In genomic region chr1:177983024-177983450, GRCm38 (mm10) we compare ENCODE assay signal across 8 mouse cellular contexts. TPM values are rescaled to one million over a fixed set of nuclear protein-coding genes. Genes with fewer than 3 reads are reported as not detected.
DNase-seq lines count a peak whose midpoint lies in the region; ATAC-seq and TF ChIP-seq lines count a peak whose summit lies in the region.
"Not testable (repeated sequence)": the region's sequence is repeated elsewhere in the genome, so short reads cannot be mapped to it uniquely, and the experiment has no call there.

TSS of gene Catspere2 (plus strand) at chr1:177983423.

- not testable (repeated sequence) for H3K27me3 ChIP-seq in E14TG2a.4 (ENCODE audit: insufficient read depth, low read length); forebrain, embryonic 12.5 days; heart, postnatal 0 days (ENCODE audit: control insufficient read depth, insufficient read depth, low read length); liver, embryonic 16.5 days (ENCODE audit: control insufficient read depth, insufficient read depth, low read depth, low read length); neural tube, embryonic 13.5 days; testis, adult 2 months (ENCODE audit: control insufficient read depth, insufficient read depth, low read length)

- not testable (repeated sequence) for TF ChIP-seq EP300 in heart, postnatal 0 days (IDR thresholded peaks at IDR 0.05; ENCODE audit: low read depth)

- not testable (repeated sequence) for TF ChIP-seq POLR2A in testis, adult 2 months (IDR thresholded peaks at IDR 0.05; ENCODE audit: control insufficient read depth, low read depth, low read length)

- peak within 1 kb of the TSS; percentile 54; the same call in 1 of the 2 replicates for H3K9ac ChIP-seq in forebrain, embryonic 12.5 days
- 0 out of 2 replicates have a peak within 1 kb of the TSS, but pooled peaks have one; percentile 46 for H3K9ac ChIP-seq in heart, postnatal 0 days (replicated peaks; ENCODE audit: low read depth, low read length)
- peak within 1 kb of the TSS; percentile 50; the same call in 1 of the 2 replicates for H3K9ac ChIP-seq in liver, embryonic 16.5 days (ENCODE audit: low read depth, low read length)
- peak within 1 kb of the TSS; percentile 72 for H3K9ac ChIP-seq in neural tube, embryonic 13.5 days

- peak; percentile 64 for DNase-seq in c-Kit-positive CD71-positive TER-119-positive erythroid progenitor cells, embryonic 14.5 days (ENCODE audit: low spot score)
- peak; percentile 98 for DNase-seq in heart, postnatal 0 days (ENCODE audit: low spot score)
- DNase-seq in kidney, postnatal 4 days: peak; percentile 98 to 99

- H3K4me3 ChIP-seq in E14TG2a.4 (replicated peaks; ENCODE audit: low read length): peak within 1 kb of the TSS; percentile 80
- peak within 1 kb of the TSS; percentile 63 for H3K4me3 ChIP-seq in forebrain, embryonic 12.5 days (replicated peaks)
- H3K4me3 ChIP-seq in heart, postnatal 0 days (ENCODE audit: low read depth, low read length): peak within 1 kb of the TSS; percentile 69
- H3K4me3 ChIP-seq in liver, embryonic 16.5 days (ENCODE audit: low read depth, low read length): peak within 1 kb of the TSS; percentile 60
- H3K4me3 ChIP-seq in neural tube, embryonic 13.5 days: peak within 1 kb of the TSS; percentile 64
- H3K4me3 ChIP-seq in testis, adult 2 months (ENCODE audit: control insufficient read depth, low read depth, low read length): peak within 1 kb of the TSS; percentile 90

- H3K27ac ChIP-seq in forebrain, embryonic 12.5 days; liver, embryonic 16.5 days (ENCODE audit: low read length): not testable (repeated sequence)
- H3K27ac ChIP-seq in heart, postnatal 0 days (ENCODE audit: low read depth): peak within 1 kb of the TSS; percentile 65
- H3K27ac ChIP-seq in neural tube, embryonic 13.5 days (replicated peaks): 0 out of 2 replicates have a peak within 1 kb of the TSS, but pooled peaks have one; percentile 42
- H3K27ac ChIP-seq in testis, adult 2 months (ENCODE audit: control insufficient read depth, insufficient read depth, low read depth, low read length): peak within 1 kb of the TSS; percentile 84

- under 1% methylated on average over 21 of the region's 21 CpGs for WGBS in forebrain, embryonic 12.5 days
- under 1% methylated on average over 19 of the region's 21 CpGs for WGBS in heart, postnatal 0 days
- WGBS in liver, embryonic 16.5 days (ENCODE audit: insufficient replicate concordance): under 1% methylated on average over 21 of the region's 21 CpGs
- 1% methylated on average over 21 of the region's 21 CpGs for WGBS in neural tube, embryonic 13.5 days

- not testable (repeated sequence) for H3K36me3 ChIP-seq in E14TG2a.4 (ENCODE audit: insufficient read depth, low read length); forebrain, embryonic 12.5 days (replicated peaks); heart, postnatal 0 days (replicated peaks; ENCODE audit: control insufficient read depth, insufficient read depth, low read length); liver, embryonic 16.5 days (ENCODE audit: control insufficient read depth, insufficient read depth); neural tube, embryonic 13.5 days; testis, adult 2 months (ENCODE audit: control insufficient read depth, insufficient read depth, low read length)

- TF ChIP-seq CTCF in E14TG2a.4 (conservative IDR thresholded peaks at IDR 0.05; ENCODE audit: low read length); heart, postnatal 0 days (IDR thresholded peaks at IDR 0.05; ENCODE audit: low read depth); testis, adult 2 months (IDR thresholded peaks at IDR 0.05; ENCODE audit: control insufficient read depth, insufficient read depth, insufficient replicate concordance, low read depth, low read length): not testable (repeated sequence)

- H3K9me3 ChIP-seq in E14TG2a.4 (ENCODE audit: low read length): peaks cover 17% of the 10 kb centered on the region
- H3K9me3 ChIP-seq in forebrain, embryonic 12.5 days; heart, postnatal 0 days (replicated peaks; ENCODE audit: control insufficient read depth, low read length); liver, embryonic 16.5 days (replicated peaks; ENCODE audit: control insufficient read depth, low read length); neural tube, embryonic 13.5 days: not testable (repeated sequence)

- ATAC-seq in forebrain, embryonic 12.5 days (ENCODE audit: low FRiP score): peak; percentile 97
- peak; percentile 99 for ATAC-seq in heart, postnatal 0 days (ENCODE audit: insufficient read depth, low read depth)
- peak; percentile 95 for ATAC-seq in liver, embryonic 16.5 days (ENCODE audit: low read depth)
- ATAC-seq in neural tube, embryonic 13.5 days (ENCODE audit: low read depth): peak; percentile 99

- not testable (repeated sequence) for H3K4me1 ChIP-seq in E14TG2a.4 (replicated peaks; ENCODE audit: low read depth, low read length); forebrain, embryonic 12.5 days; heart, postnatal 0 days (ENCODE audit: control insufficient read depth, insufficient read depth); liver, embryonic 16.5 days (ENCODE audit: control insufficient read depth, low read depth, low read length); neural tube, embryonic 13.5 days (replicated peaks); testis, adult 2 months (ENCODE audit: control insufficient read depth, insufficient read depth, low read length)

- H3K4me2 ChIP-seq in forebrain, embryonic 12.5 days: peak within 1 kb of the TSS; percentile 59
- peak within 1 kb of the TSS; percentile 66 for H3K4me2 ChIP-seq in heart, postnatal 0 days (ENCODE audit: low read depth, low read length)
- H3K4me2 ChIP-seq in liver, embryonic 16.5 days (ENCODE audit: low read depth, low read length): peak within 1 kb of the TSS; percentile 73
- H3K4me2 ChIP-seq in neural tube, embryonic 13.5 days: peak within 1 kb of the TSS; percentile 53

RNA-seq across cellular contexts. Expression of gene Catspere2, which starts in this region (rescaled TPM):
- polyA plus RNA-seq in forebrain, embryonic 12.5 days (2016; fragmentation: Nextera tagmentation; extraction: Ambion mirVana): 0.08 and 0.14 TPM in 2 replicates
- total RNA-seq in heart, postnatal 0 days (2014; rRNA removed; ENCODE audit: low replicate concordance): not detected in 2 replicates
- 0.12 and 0.21 TPM in 2 replicates for polyA plus RNA-seq in heart, postnatal 0 days (2015; fragmentation: Nextera tagmentation; extraction: Ambion mirVana)
- polyA plus RNA-seq in liver, embryonic 16.5 days (2015; fragmentation: Nextera tagmentation; extraction: Ambion mirVana): not detected in 2 replicates
- 0.32 and 0.33 TPM in 2 replicates for polyA plus RNA-seq in neural tube, embryonic 13.5 days (2015; fragmentation: Nextera tagmentation; extraction: Ambion mirVana)
- polyA plus RNA-seq in testis, adult 2 months (2012; rRNA removed): 24.7 and 33.6 TPM in 2 replicates

Comparison
In these comparisons a context has a peak if more than half of its experiments do, and no peak if none do; other contexts are left out.
1. RNA of gene Catspere2 (polyA plus RNA-seq): 24.7 to 33.6 TPM in testis, adult 2 months; 0.32 to 0.33 TPM in neural tube, embryonic 13.5 days, 0.12 to 0.21 TPM in heart, postnatal 0 days, 0.08 to 0.14 TPM in forebrain, embryonic 12.5 days and not detected in liver, embryonic 16.5 days; every median in the first group is over 10 times any median in the second.
2. Peak in ATAC-seq, H3K4me3 ChIP-seq, H3K9ac ChIP-seq and H3K4me2 ChIP-seq in forebrain, embryonic 12.5 days; RNA of the gene not detected or under 1 TPM.
3. Peak in DNase-seq, ATAC-seq, H3K4me3 ChIP-seq, H3K27ac ChIP-seq, H3K9ac ChIP-seq and H3K4me2 ChIP-seq in heart, postnatal 0 days; RNA of the gene not detected or under 1 TPM.
4. Peak in ATAC-seq, H3K4me3 ChIP-seq, H3K9ac ChIP-seq and H3K4me2 ChIP-seq in liver, embryonic 16.5 days; RNA of the gene not detected or under 1 TPM.
5. Peak in ATAC-seq, H3K4me3 ChIP-seq, H3K27ac ChIP-seq, H3K9ac ChIP-seq and H3K4me2 ChIP-seq in neural tube, embryonic 13.5 days; RNA of the gene not detected or under 1 TPM.
6. Peak in every context shown above with its lines, with median percentiles within 50 percentile points of each other: H3K4me3 ChIP-seq, DNase-seq, ATAC-seq, H3K4me2 ChIP-seq and H3K9ac ChIP-seq.